ENCODE assay signal across 9 mouse cellular contexts in the genomic region with DNA sequence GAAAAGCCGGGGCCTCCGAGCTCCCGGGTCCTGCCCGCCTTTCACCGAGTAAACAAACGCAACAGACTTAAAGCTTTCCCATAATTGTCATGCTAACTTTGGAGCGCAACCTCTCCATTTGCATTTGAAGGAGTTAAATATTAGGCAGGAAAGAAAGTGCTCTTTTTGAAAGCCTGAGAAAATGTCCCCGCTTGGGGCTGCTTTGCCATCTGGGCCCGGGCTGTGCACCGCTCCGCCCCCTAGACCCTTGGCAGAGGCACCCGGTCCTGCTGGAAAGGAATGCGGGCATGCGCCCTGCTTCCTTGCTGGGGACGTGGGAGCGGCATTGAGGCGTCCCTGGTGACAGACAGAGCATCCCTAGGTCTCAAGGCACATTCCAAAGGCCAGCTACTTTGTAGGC.
A peak's percentile ranks its signal among the peaks of the same experiment; 100 is the strongest.
DNase-seq lines count a peak whose midpoint lies in the region; ATAC-seq lines count a peak whose summit lies in the region.
"Had no signal": no experiment of that assay in that cellular context is flagged by ENCODE, and none has a peak within 500 bp of the region (broad histone marks: within the 10 kb centered on the region; RNA-seq: fewer than 3 reads in every experiment).

No protein-coding gene starts in this region.

- no peaks in the 10 kb centered on the region for H3K36me3 ChIP-seq in embryonic facial prominence, embryonic 14.5 days (ENCODE audit: control insufficient read depth, insufficient read depth, low read length)
- no peaks in the 10 kb centered on the region for H3K36me3 ChIP-seq in limb, embryonic 11.5 days (ENCODE audit: control insufficient read depth, insufficient read depth, low read length)
- H3K36me3 ChIP-seq in midbrain, embryonic 15.5 days (replicated peaks) = no peaks in the 10 kb centered on the region

- no peaks in the 10 kb centered on the region for H3K9me3 ChIP-seq in embryonic facial prominence, embryonic 14.5 days (ENCODE audit: control insufficient read depth, low read length)
- H3K9me3 ChIP-seq in limb, embryonic 11.5 days (ENCODE audit: control insufficient read depth, low read length) = no peaks in the 10 kb centered on the region
- H3K9me3 ChIP-seq in midbrain, embryonic 15.5 days = no peaks in the 10 kb centered on the region

- peaks cover 24% of the 10 kb centered on the region for H3K4me1 ChIP-seq in embryonic facial prominence, embryonic 14.5 days (ENCODE audit: control insufficient read depth, insufficient read depth, low read length)
- H3K4me1 ChIP-seq in limb, embryonic 11.5 days (ENCODE audit: control insufficient read depth, insufficient read depth, low read length) = 0 out of 2 replicates have a peak, but pooled peaks cover 3% of the 10 kb centered on the region
- H3K4me1 ChIP-seq in midbrain, embryonic 15.5 days = peaks cover 25% of the 10 kb centered on the region

- peak overlapping the region; percentile 59 for H3K27ac ChIP-seq in embryonic facial prominence, embryonic 14.5 days (replicated peaks; ENCODE audit: low read depth, low read length)
- H3K27ac ChIP-seq in limb, embryonic 11.5 days (replicated peaks; ENCODE audit: low read depth, low read length) = no peak overlapping the region
- H3K27ac ChIP-seq in midbrain, embryonic 15.5 days = peak overlapping the region; percentile 62

- ATAC-seq in embryonic facial prominence, embryonic 14.5 days (ENCODE audit: low read depth) = peak; percentile 89
- ATAC-seq in limb, embryonic 11.5 days (ENCODE audit: insufficient number of reproducible peaks, low FRiP score, low TSS enrichment, low read depth) = no peak
- peak; percentile 85 for ATAC-seq in midbrain, embryonic 15.5 days (replicated peaks)
- ATAC-seq in erythroblast, adult 5-6 weeks (replicated peaks; ENCODE audit: low FRiP score, poor library complexity, severe bottlenecking) = no peak

- peak overlapping the region; percentile 51 for H3K9ac ChIP-seq in embryonic facial prominence, embryonic 14.5 days (ENCODE audit: low read depth, low read length)
- H3K9ac ChIP-seq in limb, embryonic 11.5 days (ENCODE audit: low read length) = peak overlapping the region; percentile 5; the same call in 1 of the 2 replicates
- no peak overlapping the region for H3K9ac ChIP-seq in midbrain, embryonic 15.5 days

- no peaks in the 10 kb centered on the region for H3K27me3 ChIP-seq in embryonic facial prominence, embryonic 14.5 days (replicated peaks; ENCODE audit: control insufficient read depth, insufficient read depth, low read length)
- H3K27me3 ChIP-seq in limb, embryonic 11.5 days (ENCODE audit: control insufficient read depth, insufficient read depth, low read length) = no peaks in the 10 kb centered on the region
- no peaks in the 10 kb centered on the region for H3K27me3 ChIP-seq in midbrain, embryonic 15.5 days (replicated peaks)

- 1% methylated on average over 17 of the region's 17 CpGs for WGBS in embryonic facial prominence, embryonic 14.5 days
- 4% methylated on average over 17 of the region's 17 CpGs for WGBS in limb, embryonic 11.5 days
- 1% methylated on average over 17 of the region's 17 CpGs for WGBS in midbrain, embryonic 15.5 days

- H3K4me2 ChIP-seq in embryonic facial prominence, embryonic 14.5 days (ENCODE audit: low read depth, low read length) = peak overlapping the region; percentile 56
- H3K4me2 ChIP-seq in limb, embryonic 11.5 days (ENCODE audit: low read depth, severe bottlenecking) = peak overlapping the region; percentile 18
- H3K4me2 ChIP-seq in midbrain, embryonic 15.5 days = peak overlapping the region; percentile 36

- peak; percentile 22 for DNase-seq in brain, adult 2 months (ENCODE audit: low read depth, low spot score)
- peak; percentile 90 for DNase-seq in embryonic facial prominence, embryonic 14.5 days (ENCODE audit: low spot score)
- DNase-seq in heart, adult 9 months (ENCODE audit: low spot score in 2 of 2) = peak; percentile 24 to 41
- DNase-seq in kidney, adult 8-10 months = peak; percentile 78 to 90
- peak; percentile 68 for DNase-seq in limb, embryonic 11.5 days (ENCODE audit: low spot score)
- peak; percentile 5 for DNase-seq in telencephalon, adult 2 months (ENCODE audit: low read depth, low spot score)

- H3K4me3 ChIP-seq in embryonic facial prominence, embryonic 14.5 days (ENCODE audit: low read depth, low read length) = peak overlapping the region; percentile 28
- peak overlapping the region; percentile 5; the same call in 1 of the 2 replicates for H3K4me3 ChIP-seq in limb, embryonic 11.5 days (ENCODE audit: low read depth, low read length)
- H3K4me3 ChIP-seq in midbrain, embryonic 15.5 days = peak overlapping the region; percentile 7; the same call in 1 of the 2 replicates
- H3K4me3 ChIP-seq: erythroblast, embryonic 14.5 days had no signal

Comparison
In these comparisons a context has a peak if more than half of its experiments do, and no peak if none do; other contexts are left out.
1. DNase-seq: peak in every context shown above with its lines; median percentile 90 in embryonic facial prominence, embryonic 14.5 days; 84 in kidney, adult 8-10 months; 68 in limb, embryonic 11.5 days; 32 in heart, adult 9 months; 22 in brain, adult 2 months; 5 in telencephalon, adult 2 months.
2. ATAC-seq: peak in embryonic facial prominence, embryonic 14.5 days (single experiment) and midbrain, embryonic 15.5 days (single experiment); none in limb, embryonic 11.5 days (single experiment) and erythroblast, adult 5-6 weeks (single experiment).
3. Peak in every context shown above with its lines, with median percentiles within 50 percentile points of each other: H3K4me2 ChIP-seq and H3K4me3 ChIP-seq.